Mouse (Mus musculus): ENCODE data around the gene Hspbap1. TPM values are rescaled to one million over a fixed set of nuclear protein-coding genes. Genes with fewer than 3 reads are reported as not detected.

Hspbap1 gene
- polyA plus RNA-seq, 1 experiment from 2014 or later, result 23.1 TPM

GRCm38 (mm10) chr16:35742251-35742937 lies 27.8 kb upstream of the Hspbap1 start:
- peaks cover 8% of the 10 kb centered on the region; the same call in 1 of the 2 replicates for H3K4me1 ChIP-seq
- no peak overlapping the region for H3K4me2 ChIP-seq (replicated peaks)
- H3K4me3 ChIP-seq, result no peak overlapping the region
- no peak for ATAC-seq (ENCODE audit: insufficient number of reproducible peaks, insufficient read depth, low FRiP score, low TSS enrichment)
- H3K27ac ChIP-seq, result no peak overlapping the region
- no peaks in the 10 kb centered on the region for H3K9me3 ChIP-seq
- H3K9ac ChIP-seq, result no peak overlapping the region
- H3K36me3 ChIP-seq, result no peaks in the 10 kb centered on the region
- H3K27me3 ChIP-seq, result no peaks in the 10 kb centered on the region
- WGBS, result 80% methylated on average over 12 of the region's 12 CpGs

DNA sequence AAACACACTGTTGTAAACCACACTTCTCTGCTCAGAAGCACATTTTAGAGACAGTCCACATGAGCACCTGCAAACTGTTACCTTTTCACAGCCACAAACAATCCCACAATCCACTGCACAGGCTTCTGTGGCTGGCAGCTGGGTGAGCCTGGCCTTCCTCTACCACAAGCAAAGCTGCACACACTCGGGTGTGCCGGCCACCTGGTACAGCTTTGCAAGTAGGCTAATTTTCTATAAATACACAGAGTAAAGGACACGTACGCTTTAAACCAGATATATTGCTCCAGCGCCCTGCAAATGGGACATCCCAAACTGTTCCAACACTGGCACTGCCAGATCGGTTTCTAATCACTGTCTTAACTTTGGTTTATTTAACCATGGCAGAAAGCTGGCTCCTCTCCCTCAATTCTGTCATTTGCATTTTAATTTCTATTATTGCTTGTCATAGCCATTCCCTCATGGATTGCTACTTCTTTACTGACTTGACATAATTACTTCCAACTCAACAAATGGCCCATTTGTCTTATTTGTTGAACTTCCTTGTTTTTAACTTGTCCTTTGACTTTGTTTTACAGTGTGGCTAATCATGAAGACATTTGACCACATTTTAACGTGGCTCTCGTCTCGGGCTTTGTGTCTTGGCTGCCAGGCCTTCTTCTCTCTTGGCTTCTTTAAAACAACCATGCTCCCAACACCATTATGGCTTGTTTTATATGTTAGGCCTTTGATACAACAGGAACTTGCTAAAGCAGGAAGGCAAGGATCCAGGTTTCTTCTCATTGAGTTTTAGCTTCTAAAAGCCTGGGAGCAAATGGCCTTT lies 22.5 kb upstream of the Hspbap1 start:
- H3K4me1 ChIP-seq, result 0 out of 2 replicates have a peak, but pooled peaks cover 1% of the 10 kb centered on the region
- 74% methylated on average over 9 of the region's 9 CpGs for WGBS

DNA sequence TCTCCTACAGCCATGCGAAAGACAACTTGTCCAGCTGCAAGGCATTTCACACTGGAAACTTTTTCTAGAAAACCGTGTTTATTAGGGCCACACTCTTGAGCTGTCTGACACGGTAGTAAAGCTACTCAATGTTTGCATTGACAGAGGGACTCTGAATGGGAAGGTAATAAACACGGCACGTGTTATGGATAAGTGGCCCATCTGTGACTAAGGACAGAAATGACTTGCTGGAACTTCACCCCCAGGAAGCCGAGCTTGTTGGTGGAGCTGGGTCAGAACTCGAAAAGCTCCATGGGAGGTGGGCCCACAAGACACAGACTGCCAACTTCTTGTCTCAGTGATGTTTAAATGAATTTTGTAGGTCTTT lies 22.0 kb upstream of the Hspbap1 start:
- Histone ChIP-seq H3K27me3 (no peaks in the 10 kb centered on the region), H3K36me3 (no peaks in the 10 kb centered on the region), H3K27ac (no peak overlapping the region), H3K4me2 (replicated peaks) (no peak overlapping the region), H3K9me3 (no peaks in the 10 kb centered on the region), H3K4me3 (no peak overlapping the region), H3K4me1 (no peaks in the 10 kb centered on the region), H3K9ac (no peak overlapping the region)
- 89% methylated on average over 7 of the region's 7 CpGs for WGBS
- ATAC-seq (ENCODE audit: insufficient number of reproducible peaks, insufficient read depth, low FRiP score, low TSS enrichment), result no peak

More for the DNA sequence above, 22.5 kb upstream of the Hspbap1 start:
- H3K27ac ChIP-seq, result no peak overlapping the region
- H3K9me3 ChIP-seq, result no peaks in the 10 kb centered on the region
- H3K4me2 ChIP-seq (replicated peaks), result no peak overlapping the region
- no peak overlapping the region for H3K4me3 ChIP-seq
- H3K9ac ChIP-seq, result no peak overlapping the region
- ATAC-seq (ENCODE audit: insufficient number of reproducible peaks, insufficient read depth, low FRiP score, low TSS enrichment), result no peak
- no peaks in the 10 kb centered on the region for H3K36me3 ChIP-seq
- H3K27me3 ChIP-seq, result no peaks in the 10 kb centered on the region

DNA sequence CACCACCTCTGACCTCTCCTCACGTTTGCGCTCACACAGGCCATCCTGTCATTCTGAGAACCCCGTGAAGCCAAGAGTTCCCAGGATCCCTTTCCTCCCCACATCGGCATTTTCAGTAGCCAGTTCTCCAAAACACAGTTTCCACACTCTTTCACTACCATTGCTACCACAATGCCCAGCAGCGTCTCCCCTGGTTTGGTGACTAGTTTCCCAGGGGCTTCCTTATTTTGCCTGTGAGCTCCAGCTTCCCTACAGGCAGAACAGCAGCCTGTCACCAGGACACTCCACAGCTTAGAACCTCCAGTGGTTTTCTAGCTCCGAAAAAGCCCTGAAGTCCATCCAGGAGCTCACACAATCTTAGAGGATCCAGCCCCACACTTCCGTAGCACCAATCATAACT lies 20.8 kb upstream of the Hspbap1 start:
- Histone ChIP-seq H3K9me3 (no peaks in the 10 kb centered on the region), H3K4me1 (0 out of 2 replicates have a peak, but pooled peaks cover 3% of the 10 kb centered on the region), H3K4me2 (replicated peaks) (no peak overlapping the region), H3K4me3 (no peak overlapping the region), H3K27me3 (no peaks in the 10 kb centered on the region), H3K9ac (no peak overlapping the region), H3K36me3 (no peaks in the 10 kb centered on the region), H3K27ac (no peak overlapping the region)
- 51% methylated on average over 7 of the region's 7 CpGs for WGBS
- no peak for ATAC-seq (ENCODE audit: insufficient number of reproducible peaks, insufficient read depth, low FRiP score, low TSS enrichment)

DNA sequence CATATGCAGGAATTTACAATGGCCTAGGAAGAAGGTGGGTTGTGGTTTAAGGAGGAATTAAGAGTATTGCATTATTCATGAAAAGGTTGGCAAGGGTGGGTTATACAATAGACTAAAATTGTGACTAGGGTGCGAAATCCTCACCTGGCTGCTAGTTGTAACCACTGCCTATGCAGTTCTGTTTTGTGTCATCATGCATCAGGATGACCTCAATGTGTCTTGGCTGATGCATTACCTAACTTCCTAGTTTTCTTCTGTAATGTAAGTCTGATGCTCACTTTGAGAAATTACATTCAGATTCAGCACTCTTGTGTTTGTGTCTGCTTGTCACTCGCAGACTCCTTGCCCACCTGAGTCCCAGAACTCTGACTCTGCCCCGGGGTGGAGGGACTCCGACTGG lies 18.3 kb upstream of the Hspbap1 start:
- 0 out of 2 replicates have a peak, but pooled peaks cover 3% of the 10 kb centered on the region for H3K4me1 ChIP-seq
- no peak for ATAC-seq (ENCODE audit: insufficient number of reproducible peaks, insufficient read depth, low FRiP score, low TSS enrichment)
- no peak overlapping the region for H3K27ac ChIP-seq
- 83% methylated on average over 4 of the region's 4 CpGs for WGBS
- no peak overlapping the region for H3K9ac ChIP-seq
- H3K27me3 ChIP-seq, result no peaks in the 10 kb centered on the region
- no peaks in the 10 kb centered on the region for H3K36me3 ChIP-seq
- no peak overlapping the region for H3K4me3 ChIP-seq
- H3K9me3 ChIP-seq, result no peaks in the 10 kb centered on the region
- no peak overlapping the region for H3K4me2 ChIP-seq (replicated peaks)

DNA sequence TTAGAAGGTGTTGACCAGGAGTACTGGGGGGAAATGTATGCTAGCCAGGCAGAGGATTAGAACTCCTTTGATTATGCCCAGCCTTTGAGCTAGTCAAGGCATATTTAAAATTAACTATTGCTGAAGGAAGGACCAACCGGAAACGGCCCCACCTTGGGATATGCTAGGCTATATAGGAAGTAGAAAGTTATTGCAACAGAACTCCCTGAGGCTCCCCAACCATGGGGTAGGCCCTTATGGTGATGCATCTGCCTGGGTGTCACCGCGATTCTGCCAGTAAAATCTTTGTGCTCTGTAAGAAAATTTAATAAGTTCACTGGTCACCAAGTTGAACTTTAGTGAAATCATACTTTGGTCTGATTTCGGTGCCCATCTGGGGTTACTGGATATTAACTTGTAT lies 16.2 kb upstream of the Hspbap1 start:
- Histone ChIP-seq H3K36me3 (no peaks in the 10 kb centered on the region), H3K27me3 (no peaks in the 10 kb centered on the region), H3K27ac (no peak overlapping the region), H3K4me3 (no peak overlapping the region), H3K9ac (no peak overlapping the region), H3K4me1 (0 out of 2 replicates have a peak, but pooled peaks cover 3% of the 10 kb centered on the region), H3K4me2 (replicated peaks) (no peak overlapping the region), H3K9me3 (no peaks in the 10 kb centered on the region)
- 92% methylated on average over 5 of the region's 5 CpGs for WGBS
- ATAC-seq (ENCODE audit: insufficient number of reproducible peaks, insufficient read depth, low FRiP score, low TSS enrichment), result no peak

DNA sequence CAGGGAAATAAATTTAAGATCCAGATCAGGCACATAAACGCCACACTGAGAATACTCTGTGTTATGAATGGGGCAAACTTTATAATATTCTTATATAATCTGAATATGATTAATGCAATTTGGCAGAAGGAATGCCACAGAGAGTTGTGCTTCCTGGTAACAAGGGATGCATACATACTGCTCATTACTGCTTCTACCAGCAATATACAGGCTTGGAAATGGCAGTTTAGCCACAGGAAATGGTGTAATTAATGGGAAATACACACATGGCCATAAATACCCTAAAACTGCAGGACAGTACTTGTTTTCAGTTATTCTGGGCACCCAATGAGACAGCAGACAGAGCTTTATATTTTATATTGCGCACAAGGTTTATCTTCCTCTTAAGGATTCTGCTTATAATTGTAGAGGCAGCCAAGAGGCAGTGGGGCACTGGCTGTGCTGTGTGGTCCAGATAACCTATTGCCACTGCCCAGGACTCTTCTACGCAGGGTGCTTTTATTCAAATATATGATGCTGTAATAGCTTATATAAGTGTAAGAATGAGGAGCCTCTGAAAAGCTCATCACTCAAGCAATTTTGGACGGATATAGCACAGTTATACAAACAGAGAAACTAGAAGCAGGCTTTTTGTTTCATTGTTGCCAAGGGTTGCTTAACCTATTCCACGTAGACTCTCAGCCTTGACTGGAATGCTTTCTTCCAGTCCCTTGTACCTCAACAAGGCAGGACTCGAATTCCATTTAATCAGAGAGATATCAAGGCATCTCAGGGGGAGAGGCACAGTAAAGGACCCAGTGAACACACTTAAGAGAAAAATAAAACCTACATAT lies 14.5 kb upstream of the Hspbap1 start:
- H3K4me1 ChIP-seq, result 0 out of 2 replicates have a peak, but pooled peaks cover 3% of the 10 kb centered on the region
- no peak overlapping the region for H3K4me3 ChIP-seq
- H3K27me3 ChIP-seq, result no peaks in the 10 kb centered on the region
- ATAC-seq (ENCODE audit: insufficient number of reproducible peaks, insufficient read depth, low FRiP score, low TSS enrichment), result no peak
- H3K36me3 ChIP-seq, result no peaks in the 10 kb centered on the region
- no peak overlapping the region for H3K27ac ChIP-seq
- 79% methylated on average over 6 of the region's 6 CpGs for WGBS
- H3K9me3 ChIP-seq, result no peaks in the 10 kb centered on the region
- no peak overlapping the region for H3K9ac ChIP-seq
- H3K4me2 ChIP-seq (replicated peaks), result no peak overlapping the region

DNA sequence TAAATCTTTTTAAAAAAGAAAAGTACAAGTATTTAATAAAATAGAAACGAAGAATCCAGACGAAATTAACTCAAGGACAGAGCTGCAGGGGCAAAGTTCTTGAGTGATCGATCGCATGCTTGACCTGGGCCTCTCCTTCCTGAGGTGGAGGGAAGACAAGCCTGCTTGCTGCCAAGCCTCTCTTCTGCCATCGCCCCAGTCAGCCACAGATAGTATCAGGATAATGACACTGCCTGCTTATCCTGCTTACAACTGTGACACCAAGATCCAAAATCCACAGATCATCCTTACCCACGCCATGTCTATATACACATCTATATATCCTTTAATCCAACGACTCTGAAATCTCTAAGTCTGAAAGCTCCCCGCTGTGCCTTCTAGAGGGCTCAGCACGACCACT lies 13.5 kb upstream of the Hspbap1 start:
- Histone ChIP-seq H3K27me3 (no peaks in the 10 kb centered on the region), H3K4me3 (no peak overlapping the region), H3K9me3 (no peaks in the 10 kb centered on the region), H3K36me3 (no peaks in the 10 kb centered on the region), H3K4me2 (replicated peaks) (no peak overlapping the region), H3K27ac (no peak overlapping the region), H3K4me1 (0 out of 2 replicates have a peak, but pooled peaks cover 3% of the 10 kb centered on the region), H3K9ac (no peak overlapping the region)
- 86% methylated on average over 9 of the region's 9 CpGs for WGBS
- no peak for ATAC-seq (ENCODE audit: insufficient number of reproducible peaks, insufficient read depth, low FRiP score, low TSS enrichment)

DNA sequence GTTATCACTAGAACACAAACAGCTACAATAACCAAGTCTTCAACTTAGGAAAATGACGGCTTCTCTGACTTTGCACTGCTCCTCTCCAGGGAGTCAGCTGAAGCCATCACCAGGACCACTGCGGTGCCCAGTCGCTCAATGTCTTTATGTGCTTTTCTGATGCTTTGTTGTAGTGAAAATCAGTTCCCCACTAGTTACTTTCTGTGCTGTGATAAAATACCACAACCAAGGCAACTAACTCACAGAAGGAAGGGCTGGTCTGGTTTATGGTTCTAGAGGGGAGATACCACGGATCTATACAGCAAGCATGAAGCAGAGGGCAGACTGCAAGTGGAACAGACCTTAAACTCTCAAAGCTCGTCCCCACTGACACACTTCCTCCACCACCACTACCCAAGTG lies 10.8 kb upstream of the Hspbap1 start:
- H3K27me3 ChIP-seq, result no peaks in the 10 kb centered on the region
- H3K9ac ChIP-seq, result no peak overlapping the region
- H3K4me1 ChIP-seq, result no peaks in the 10 kb centered on the region
- no peaks in the 10 kb centered on the region for H3K36me3 ChIP-seq
- 90% methylated on average over 5 of the region's 5 CpGs for WGBS
- no peak for ATAC-seq (ENCODE audit: insufficient number of reproducible peaks, insufficient read depth, low FRiP score, low TSS enrichment)
- H3K27ac ChIP-seq, result no peak overlapping the region
- H3K4me3 ChIP-seq, result no peak overlapping the region
- no peaks in the 10 kb centered on the region for H3K9me3 ChIP-seq
- H3K4me2 ChIP-seq (replicated peaks), result no peak overlapping the region

GRCm38 (mm10) chr16:35763590-35764296 lies 6.4 kb upstream of the Hspbap1 start:
- H3K4me1 ChIP-seq, result peaks cover 14% of the 10 kb centered on the region
- no peak overlapping the region for H3K27ac ChIP-seq
- no peak for ATAC-seq (ENCODE audit: insufficient number of reproducible peaks, insufficient read depth, low FRiP score, low TSS enrichment)
- no peak overlapping the region for H3K4me2 ChIP-seq (replicated peaks)
- no peak overlapping the region for H3K9ac ChIP-seq
- H3K27me3 ChIP-seq, result no peaks in the 10 kb centered on the region
- no peaks in the 10 kb centered on the region for H3K36me3 ChIP-seq
- 89% methylated on average over 11 of the region's 11 CpGs for WGBS
- H3K4me3 ChIP-seq, result no peak overlapping the region
- no peaks in the 10 kb centered on the region for H3K9me3 ChIP-seq

DNA sequence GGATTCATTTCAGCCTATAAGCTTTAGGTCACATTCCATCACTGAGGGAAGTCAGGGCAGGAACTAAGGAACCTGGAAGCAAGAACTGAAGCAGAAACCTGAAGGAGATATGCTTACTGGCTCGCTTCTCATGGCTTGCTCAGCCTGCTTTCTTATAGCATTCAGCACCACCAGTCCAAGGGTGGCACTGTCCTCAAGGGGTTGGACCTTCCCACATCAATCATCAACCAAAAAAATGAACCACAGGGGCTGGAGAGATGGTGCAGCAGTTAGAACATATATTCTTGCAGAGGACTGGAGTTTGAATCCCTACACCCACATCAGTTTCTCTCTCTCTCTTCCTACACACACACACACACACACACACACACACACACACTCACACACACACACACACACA lies 5.2 kb upstream of the Hspbap1 start:
- no peak overlapping the region for H3K4me3 ChIP-seq
- peaks cover 17% of the 10 kb centered on the region for H3K4me1 ChIP-seq
- no peak overlapping the region for H3K4me2 ChIP-seq (replicated peaks)
- no peak overlapping the region for H3K27ac ChIP-seq
- no peak for ATAC-seq (ENCODE audit: insufficient number of reproducible peaks, insufficient read depth, low FRiP score, low TSS enrichment)
- no peaks in the 10 kb centered on the region for H3K9me3 ChIP-seq
- no peaks in the 10 kb centered on the region for H3K36me3 ChIP-seq
- no peaks in the 10 kb centered on the region for H3K27me3 ChIP-seq
- WGBS, result 76% methylated on average over 1 of the region's 1 CpGs
- no peak overlapping the region for H3K9ac ChIP-seq

Data from embryonic facial prominence, embryonic 12.5 days (tissue).